Mouse (Mus musculus) midbrain, embryonic 14.5 days (tissue): ENCODE results near the gene Ctsc. TPM values are rescaled to one million over a fixed set of nuclear protein-coding genes. Genes with fewer than 3 reads are reported as not detected.
A peak's percentile ranks its signal among the peaks of the same experiment; 100 is the strongest.

Experiments
- ATAC-seq: fragments of 200-750 bp; cut with Nextera tagmentation; 2 replicates; pipeline ENCODE4 v1.8.0; 2017; ENCODE audit warnings: moderate number of reproducible peaks, moderate library complexity; ENCODE audit not compliant: low FRiP score, low TSS enrichment
- DNase-seq: peaks from one replicate; pipeline ENCODE4 v3.0.0-alpha.2; 2015
- H3K27ac ChIP-seq: fragments of 300-500 bp; sonication (generic); replicated peaks from 2 replicates; pipeline ENCODE4 v1.5.1; 2014; ENCODE audit warnings: mild to moderate bottlenecking, low read depth, low read length, moderate library complexity
- H3K27me3 ChIP-seq: fragments of 300-500 bp; sonication (generic); 2 replicates; pipeline ENCODE4 v1.6.1; 2014; ENCODE audit warnings: low read length, control low read depth, mixed read lengths; ENCODE audit not compliant: control insufficient read depth, insufficient read depth
- H3K36me3 ChIP-seq: fragments of 300-500 bp; sonication (generic); 2 replicates; pipeline ENCODE4 v1.6.1; 2014; ENCODE audit warnings: low read length, control low read depth; ENCODE audit not compliant: control insufficient read depth, insufficient read depth
- H3K4me1 ChIP-seq: fragments of 300-500 bp; sonication (generic); 2 replicates; pipeline ENCODE4 v1.6.1; 2014; ENCODE audit warnings: mild to moderate bottlenecking, antibody characterized with exemption, low read length, control low read depth; ENCODE audit not compliant: control insufficient read depth, insufficient read depth
- H3K4me2 ChIP-seq: fragments of 300-500 bp; sonication (generic); 2 replicates; pipeline ENCODE4 v1.6.1; 2014; ENCODE audit warnings: mild to moderate bottlenecking, low read length, moderate library complexity
- H3K4me3 ChIP-seq: fragments of 300-500 bp; sonication (generic); replicated peaks from 2 replicates; pipeline ENCODE4 v1.5.1; 2014; ENCODE audit warnings: low read depth, low read length
- H3K9ac ChIP-seq: fragments of 300-500 bp; sonication (generic); replicated peaks from 2 replicates; pipeline ENCODE4 v1.6.1; 2014; ENCODE audit warnings: mild to moderate bottlenecking, low read length, moderate library complexity
- H3K9me3 ChIP-seq: fragments of 300-500 bp; sonication (generic); 2 replicates; pipeline ENCODE4 v1.6.1; 2016; ENCODE audit warnings: low read length, control low read depth, mixed read lengths; ENCODE audit not compliant: control insufficient read depth
- WGBS: fragments of 180-500 bp; shearing (Covaris S2); extraction: QIAGEN DNeasy Blood & Tissue Kit; methylation state at CpG from one replicate; pipeline ENCODE4 v1.1.7; 2014; 5-methylcytosine and 5-hydroxymethylcytosine counted together
- polyA plus RNA-seq: library from polyadenylated mRNA; unstranded; fragments of >200 nt; fragmentation: Nextera tagmentation; extraction: Ambion mirVana; gene quantifications from 2 replicates; pipeline ENCODE4 v1.2.1, GENCODE M21; 2014

Ctsc gene
- polyA plus RNA-seq, 1 experiment from 2014 or later, result 18.8 TPM

DNA sequence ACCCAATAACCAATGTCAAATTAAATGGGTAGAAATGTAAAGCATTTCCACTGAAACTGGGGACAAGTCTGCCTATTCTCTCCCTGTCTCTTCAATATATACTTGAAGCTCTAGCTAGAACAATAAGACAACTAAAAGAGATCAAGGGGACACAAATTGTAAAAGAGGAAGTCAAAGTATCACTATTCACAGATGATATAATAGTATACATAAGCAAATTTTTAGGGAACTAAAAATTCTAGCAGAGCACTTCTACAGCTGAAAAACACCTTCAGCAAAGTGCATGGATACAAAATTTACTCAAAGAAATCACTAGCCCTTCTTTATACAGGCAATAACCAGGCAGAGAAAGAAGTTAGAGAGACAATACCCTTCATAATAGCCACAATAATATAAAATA lies 23.0 kb upstream of the Ctsc start:
- ATAC-seq (no peak), DNase-seq (no peak)
- H3K4me1 ChIP-seq, result no peaks in the 10 kb centered on the region
- H3K36me3 ChIP-seq, result no peaks in the 10 kb centered on the region
- no peak overlapping the region for H3K27ac ChIP-seq
- H3K4me2 ChIP-seq, result no peak overlapping the region
- no peak overlapping the region for H3K4me3 ChIP-seq
- H3K9ac ChIP-seq, result no peak overlapping the region
- H3K9me3 ChIP-seq, result no peaks in the 10 kb centered on the region
- H3K27me3 ChIP-seq, result no peaks in the 10 kb centered on the region

GRCm38 (mm10) chr7:88259155-88259925 lies 18.5 kb upstream of the Ctsc start:
- no peaks in the 10 kb centered on the region for H3K27me3 ChIP-seq
- H3K4me1 ChIP-seq, result no peaks in the 10 kb centered on the region
- H3K4me2 ChIP-seq, result no peak overlapping the region
- H3K9me3 ChIP-seq, result no peaks in the 10 kb centered on the region
- H3K27ac ChIP-seq, result no peak overlapping the region
- no peak for ATAC-seq
- H3K4me3 ChIP-seq, result no peak overlapping the region
- DNase-seq, result no peak
- H3K36me3 ChIP-seq, result no peaks in the 10 kb centered on the region
- H3K9ac ChIP-seq, result no peak overlapping the region
- WGBS, result 76% methylated on average over 7 of the region's 7 CpGs

DNA sequence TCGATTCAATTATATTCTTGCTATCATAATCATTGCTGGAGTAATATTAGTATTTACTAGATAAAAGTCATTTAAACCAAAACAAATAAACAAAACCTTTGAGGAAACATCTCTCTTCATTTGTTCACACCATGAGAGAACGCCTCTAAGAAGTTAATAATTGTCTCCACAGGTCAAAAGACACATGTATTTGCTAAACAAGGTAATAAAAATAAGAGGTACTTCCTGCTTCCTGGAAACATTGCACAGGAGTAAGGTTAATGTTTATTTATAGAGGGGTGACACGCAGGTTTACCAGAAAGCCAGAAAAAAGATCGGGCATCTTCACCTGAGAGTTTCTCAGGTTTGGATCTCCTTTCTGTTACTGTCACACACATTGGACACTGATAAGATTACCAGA lies 16.1 kb upstream of the Ctsc start:
- DNase-seq, result no peak
- Histone ChIP-seq H3K9me3 (no peaks in the 10 kb centered on the region), H3K9ac (no peak overlapping the region), H3K4me2 (no peak overlapping the region), H3K27ac (no peak overlapping the region), H3K4me1 (no peaks in the 10 kb centered on the region), H3K4me3 (no peak overlapping the region), H3K27me3 (no peaks in the 10 kb centered on the region), H3K36me3 (no peaks in the 10 kb centered on the region)
- no peak for ATAC-seq
- 76% methylated on average over 4 of the region's 4 CpGs for WGBS

DNA sequence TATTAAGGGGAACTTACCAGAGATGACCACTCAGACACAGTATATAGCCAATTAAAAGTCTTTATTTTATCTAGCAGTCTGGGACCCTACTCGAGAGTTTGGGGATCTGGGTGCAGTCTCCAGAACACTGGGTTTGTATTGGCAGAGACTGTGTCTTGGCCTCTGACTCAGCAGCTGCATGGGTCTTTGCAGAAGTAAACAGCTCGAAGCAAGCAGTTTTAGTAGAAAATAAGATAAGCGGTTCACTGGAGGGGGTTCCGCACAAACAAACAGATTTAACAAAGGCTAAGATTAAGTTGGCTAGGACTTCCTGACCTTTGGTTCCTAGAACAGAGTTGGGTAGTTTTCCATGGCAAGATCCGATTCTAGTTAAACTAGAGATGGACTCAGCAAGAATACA lies 13.0 kb upstream of the Ctsc start:
- ATAC-seq (no peak), DNase-seq (no peak)
- no peak overlapping the region for H3K9ac ChIP-seq
- H3K4me3 ChIP-seq, result no peak overlapping the region
- WGBS, result 69% methylated on average over 5 of the region's 5 CpGs
- H3K27ac ChIP-seq, result no peak overlapping the region
- no peaks in the 10 kb centered on the region for H3K9me3 ChIP-seq
- H3K4me1 ChIP-seq, result no peaks in the 10 kb centered on the region
- H3K4me2 ChIP-seq, result no peak overlapping the region
- no peaks in the 10 kb centered on the region for H3K36me3 ChIP-seq
- H3K27me3 ChIP-seq, result no peaks in the 10 kb centered on the region

- Histone ChIP-seq H3K4me1 (no peaks in the 10 kb centered on the region), H3K4me2 (no peak overlapping the region), H3K27ac (no peak overlapping the region), H3K4me3 (no peak overlapping the region), H3K36me3 (no peaks in the 10 kb centered on the region), H3K9ac (no peak overlapping the region), H3K9me3 (no peaks in the 10 kb centered on the region), H3K27me3 (no peaks in the 10 kb centered on the region)
- 90% methylated on average over 1 of the region's 1 CpGs for WGBS
- ATAC-seq (no peak), DNase-seq (no peak)
Measured at GRCm38 (mm10) chr7:88269913-88270312, 8.0 kb upstream of the Ctsc start.

GRCm38 (mm10) chr7:88271531-88271930 lies 6.4 kb upstream of the Ctsc start:
- Histone ChIP-seq H3K27ac (no peak overlapping the region), H3K9me3 (no peaks in the 10 kb centered on the region), H3K9ac (no peak overlapping the region), H3K36me3 (no peaks in the 10 kb centered on the region), H3K4me2 (no peak overlapping the region), H3K4me1 (no peaks in the 10 kb centered on the region), H3K4me3 (no peak overlapping the region), H3K27me3 (no peaks in the 10 kb centered on the region)
- ATAC-seq (no peak), DNase-seq (no peak)
- WGBS, result 61% methylated on average over 2 of the region's 2 CpGs

GRCm38 (mm10) chr7:88276914-88277765 lies 745 bp upstream of the Ctsc start:
- Histone ChIP-seq H3K27ac (no peak overlapping the region), H3K27me3 (no peaks in the 10 kb centered on the region), H3K4me3 (peak overlapping the region; percentile 41), H3K9me3 (no peaks in the 10 kb centered on the region), H3K9ac (no peak overlapping the region; the same call in 1 of the 2 replicates), H3K4me1 (peaks cover 8% of the 10 kb centered on the region; the same call in 1 of the 2 replicates), H3K36me3 (no peaks in the 10 kb centered on the region), H3K4me2 (peak overlapping the region; percentile 82)
- 26% methylated on average over 7 of the region's 7 CpGs for WGBS
- ATAC-seq (no peak), DNase-seq (no peak)

GRCm38 (mm10) chr7:88278628-88279196 lies 827 bp downstream of the Ctsc start:
- H3K9me3 ChIP-seq, result no peaks in the 10 kb centered on the region
- H3K4me3 ChIP-seq, result peak overlapping the region; percentile 41; the same call in 1 of the 2 replicates
- no peaks in the 10 kb centered on the region for H3K27me3 ChIP-seq
- H3K4me1 ChIP-seq, result peaks cover 8% of the 10 kb centered on the region; the same call in 1 of the 2 replicates
- ATAC-seq (no peak), DNase-seq (no peak)
- no peak overlapping the region for H3K9ac ChIP-seq
- peak overlapping the region; percentile 82 for H3K4me2 ChIP-seq
- WGBS, result 61% methylated on average over 8 of the region's 8 CpGs
- no peak overlapping the region for H3K27ac ChIP-seq
- H3K36me3 ChIP-seq, result no peaks in the 10 kb centered on the region
